Mouse (Mus musculus) MEL (cell line): ENCODE measurements around the gene Numa1. TPM values are rescaled to one million over a fixed set of nuclear protein-coding genes. Genes with fewer than 3 reads are reported as not detected.
A peak's percentile ranks its signal among the peaks of the same experiment; 100 is the strongest.

Experiments used
- DNase-seq: peaks from one replicate; pipeline ENCODE4 v3.0.0; 2011; ENCODE audit warnings: low read depth, low spot score
- H3K27ac ChIP-seq: 2 replicates; pipeline ENCODE4 v1.5.1; 2012; ENCODE audit warnings: low read depth, mild to moderate bottlenecking, control low read depth, low read length, moderate library complexity; ENCODE audit not compliant: control insufficient read depth
- H3K27me3 ChIP-seq, 2 experiments: fragments of 150-350 bp in 1 of 2; sonication (generic) in 1 of 2; 2 replicates each; pipeline ENCODE4 v1.6.1; 2012; ENCODE audit warnings: low read length in 2 of 2, mild to moderate bottlenecking in 2 of 2, improper control_type of control experiment in 1 of 2, moderate library complexity in 1 of 2; ENCODE audit not compliant: insufficient read depth in 2 of 2, control insufficient read depth in 1 of 2
- H3K36me3 ChIP-seq, 2 experiments: 2 replicates each; pipeline ENCODE4 v1.6.1; 2012 to 2014; ENCODE audit warnings: low read length in 2 of 2, improper control_type of control experiment in 1 of 2, inconsistent platforms in 1 of 2, mild to moderate bottlenecking in 1 of 2; ENCODE audit not compliant: insufficient read depth in 2 of 2, control insufficient read depth in 1 of 2
- H3K4me1 ChIP-seq, 2 experiments: fragments of 150-350 bp in 1 of 2; sonication (generic) in 1 of 2; 2 replicates each; pipeline ENCODE4 v1.6.1; 2012; ENCODE audit warnings: low read length in 2 of 2, improper control_type of control experiment in 1 of 2, mild to moderate bottlenecking in 1 of 2; ENCODE audit not compliant: insufficient read depth in 2 of 2, control insufficient read depth in 1 of 2
- H3K4me3 ChIP-seq, 2 experiments: fragments of 150-350 bp in 1 of 2; sonication (generic) in 1 of 2; 2 replicates each; pipeline ENCODE4 v1.5.1; 2012; ENCODE audit warnings: low read depth in 2 of 2, low read length in 2 of 2, mild to moderate bottlenecking in 2 of 2, moderate library complexity in 2 of 2, control low read depth in 1 of 2, improper control_type of control experiment in 1 of 2; ENCODE audit not compliant: control insufficient read depth in 1 of 2, insufficient read depth in 1 of 2
- H3K79me2 ChIP-seq: 2 replicates; pipeline ENCODE4 v1.6.1; 2012; ENCODE audit warnings: mild to moderate bottlenecking, low read length, moderate library complexity; ENCODE audit not compliant: control insufficient read depth, poor library complexity, insufficient read depth
- H3K9ac ChIP-seq: 2 replicates; pipeline ENCODE4 v1.6.1; 2012; ENCODE audit warnings: low read depth, mild to moderate bottlenecking, control low read depth, low read length, moderate library complexity; ENCODE audit not compliant: control insufficient read depth, poor library complexity, severe bottlenecking
- H3K9me3 ChIP-seq: fragments of 150-350 bp; sonication (generic); replicated peaks from 2 replicates; pipeline ENCODE4 v1.6.1; 2012; ENCODE audit warnings: mild to moderate bottlenecking, low read length, improper control_type of control experiment, moderate library complexity; ENCODE audit not compliant: insufficient read depth
- BHLHE40 ChIP-seq: IDR thresholded peaks from 2 replicates; pipeline ENCODE4 v1.6.1; 2012; ENCODE audit warnings: low read depth, mild to moderate bottlenecking, inconsistent platforms, low read length, improper control_type of control experiment, borderline replicate concordance
- CHD1 ChIP-seq: IDR thresholded peaks from 2 replicates; pipeline ENCODE4 v1.6.1; 2012; ENCODE audit warnings: low read depth, mild to moderate bottlenecking, inconsistent platforms, low read length, improper control_type of control experiment
- CHD2 ChIP-seq: IDR thresholded peaks from 2 replicates; pipeline ENCODE4 v1.6.1; 2011; ENCODE audit warnings: low read length, improper control_type of control experiment
- CTCF ChIP-seq, 3 experiments: IDR thresholded peaks in 2 of 3; conservative IDR thresholded peaks in 1 of 3; 2 replicates each; pipeline ENCODE4 v1.5.1; 2011 to 2012; ENCODE audit warnings: low read length in 3 of 3, low read depth in 2 of 3, mild to moderate bottlenecking in 2 of 3, improper control_type of control experiment in 1 of 3, inconsistent platforms in 1 of 3, mixed read lengths in 1 of 3, moderate library complexity in 1 of 3; ENCODE audit not compliant: control insufficient read depth in 1 of 3, insufficient read depth in 1 of 3, poor library complexity in 1 of 3, severe bottlenecking in 1 of 3
- E2F4 ChIP-seq: IDR thresholded peaks from 2 replicates; pipeline ENCODE4 v1.6.1; 2011; ENCODE audit warnings: low read depth, low read length, improper control_type of control experiment, borderline replicate concordance
- EP300 ChIP-seq, 2 experiments: IDR thresholded peaks; 2 replicates each; pipeline ENCODE4 v1.6.1; 2011; ENCODE audit warnings: improper control_type of control experiment in 2 of 2, low read length in 2 of 2, low read depth in 1 of 2, mild to moderate bottlenecking in 1 of 2
- GATA1 ChIP-seq: IDR thresholded peaks from 2 replicates; pipeline ENCODE4 v1.6.1; 2011; ENCODE audit warnings: low read depth, low read length, improper control_type of control experiment
- KAT2A ChIP-seq: conservative IDR thresholded peaks from 2 replicates; pipeline ENCODE4 v1.6.1; 2012; ENCODE audit warnings: low read depth, low read length, improper control_type of control experiment, inconsistent platforms
- MAFK ChIP-seq: IDR thresholded peaks from 2 replicates; pipeline ENCODE4 v1.6.1; 2011; ENCODE audit warnings: low read depth, mild to moderate bottlenecking, low read length, improper control_type of control experiment, borderline replicate concordance
- MAX ChIP-seq: IDR thresholded peaks from 2 replicates; pipeline ENCODE4 v1.6.1; 2011; ENCODE audit warnings: low read length, improper control_type of control experiment
- MXI1 ChIP-seq: IDR thresholded peaks from 2 replicates; pipeline ENCODE4 v1.6.1; 2011; ENCODE audit warnings: mild to moderate bottlenecking, low read depth, low read length, improper control_type of control experiment
- MYB ChIP-seq: IDR thresholded peaks from 2 replicates; pipeline ENCODE4 v1.6.1; 2011; ENCODE audit warnings: mild to moderate bottlenecking, low read depth, low read length, improper control_type of control experiment
- NELFE ChIP-seq: IDR thresholded peaks from 2 replicates; pipeline ENCODE4 v1.6.1; 2011; ENCODE audit warnings: low read depth, low read length, improper control_type of control experiment
- POLR2A ChIP-seq, 2 experiments: IDR thresholded peaks; 2 replicates each; pipeline ENCODE4 v1.6.1; 2011 to 2012; ENCODE audit warnings: low read length in 2 of 2, mild to moderate bottlenecking in 2 of 2, control low read depth in 1 of 2, improper control_type of control experiment in 1 of 2, low read depth in 1 of 2, moderate library complexity in 1 of 2; ENCODE audit not compliant: control insufficient read depth in 1 of 2, insufficient read depth in 1 of 2, poor library complexity in 1 of 2
- POLR2AphosphoS5 ChIP-seq: IDR thresholded peaks from 2 replicates; pipeline ENCODE4 v1.6.1; 2012; ENCODE audit warnings: low read depth, borderline replicate concordance, mild to moderate bottlenecking, inconsistent platforms, low read length, moderate library complexity, mixed read lengths
- RAD21 ChIP-seq: IDR thresholded peaks from 2 replicates; pipeline ENCODE4 v1.6.1; 2011; ENCODE audit warnings: mild to moderate bottlenecking, low read depth, low read length, improper control_type of control experiment
- RCOR1 ChIP-seq: IDR thresholded peaks from 2 replicates; pipeline ENCODE4 v1.6.1; 2012; ENCODE audit warnings: low read depth, mild to moderate bottlenecking, inconsistent platforms, low read length, improper control_type of control experiment
- SIN3A ChIP-seq: IDR thresholded peaks from 2 replicates; pipeline ENCODE4 v1.6.1; 2012; ENCODE audit warnings: low read length, improper control_type of control experiment, inconsistent platforms
- SMC3 ChIP-seq: IDR thresholded peaks from 2 replicates; pipeline ENCODE4 v1.6.1; 2011; ENCODE audit warnings: low read depth, low read length, improper control_type of control experiment
- USF1 ChIP-seq: IDR thresholded peaks from 2 replicates; pipeline ENCODE4 v1.6.1; 2014; ENCODE audit warnings: low read depth, mild to moderate bottlenecking, inconsistent platforms, low read length, improper control_type of control experiment, moderate library complexity
- ZC3H11A ChIP-seq: IDR thresholded peaks from 2 replicates; pipeline ENCODE4 v1.6.1; 2012; ENCODE audit warnings: low read depth, mild to moderate bottlenecking, inconsistent platforms, low read length, improper control_type of control experiment
- ZMIZ1 ChIP-seq: IDR thresholded peaks from 2 replicates; pipeline ENCODE4 v1.6.1; 2012; ENCODE audit warnings: low read depth, mild to moderate bottlenecking, inconsistent platforms, low read length, improper control_type of control experiment, moderate library complexity
- ZNF384 ChIP-seq: IDR thresholded peaks from 2 replicates; pipeline ENCODE4 v1.6.1; 2012; ENCODE audit warnings: low read depth, mild to moderate bottlenecking, inconsistent platforms, low read length, improper control_type of control experiment
- polyA plus RNA-seq, 2 experiments: library from polyadenylated mRNA; stranded (reverse) in 1 of 2; unstranded in 1 of 2; fragments of >175 nt in 1 of 2; fragments of >200 nt in 1 of 2; gene quantifications; 2 replicates each; pipeline versions ENCODE4 v1.2.1 to v1.2.4; 2012; ENCODE audit warnings: low replicate concordance in 2 of 2, low read depth in 1 of 2; ENCODE audit not compliant: insufficient read length in 2 of 2, insufficient read depth in 1 of 2, missing spikeins in 1 of 2
- total RNA-seq: library from RNA; depleted of rRNA; stranded (reverse); fragments of 300-350 nt; gene quantifications from 2 replicates; pipeline ENCODE4 v1.2.3, GENCODE M21; 2012

Numa1 gene
- total and polyA plus RNA-seq, 3 experiments, result 48.7 to 91.2 (median 50.0) TPM

DNA sequence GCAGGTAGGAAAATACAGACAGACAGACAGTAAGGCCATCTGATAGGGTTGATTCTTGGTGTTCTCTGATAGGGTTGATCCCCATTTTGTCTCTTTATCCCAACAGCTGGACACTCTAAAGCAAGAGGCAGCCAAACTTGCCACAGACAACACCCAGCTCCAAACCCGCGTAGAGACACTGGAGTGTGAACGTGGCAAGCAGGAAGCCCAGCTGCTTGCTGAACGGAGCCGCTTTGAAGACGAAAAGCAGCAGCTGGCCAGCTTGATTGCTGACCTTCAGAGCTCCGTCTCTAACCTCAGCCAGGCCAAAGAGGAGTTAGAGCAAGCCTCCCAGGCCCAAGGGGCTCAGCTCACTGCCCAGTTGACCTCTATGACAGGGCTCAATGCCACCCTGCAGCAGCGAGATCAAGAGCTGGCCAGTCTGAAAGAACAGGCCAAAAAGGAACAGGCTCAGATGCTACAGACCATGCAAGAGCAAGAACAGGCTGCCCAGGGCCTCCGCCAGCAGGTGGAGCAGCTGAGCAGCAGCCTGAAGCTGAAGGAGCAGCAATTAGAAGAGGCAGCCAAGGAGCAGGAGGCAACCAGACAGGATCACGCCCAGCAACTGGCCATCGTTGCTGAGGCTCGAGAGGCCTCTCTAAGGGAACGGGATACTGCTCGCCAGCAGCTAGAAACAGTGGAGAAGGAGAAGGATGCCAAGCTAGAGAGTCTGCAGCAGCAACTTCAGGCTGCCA, 64.5 kb downstream of the Numa1 start:
- Histone ChIP-seq H3K79me2 (no peaks in the 10 kb centered on the region), H3K9me3 (no peaks in the 10 kb centered on the region), H3K27ac (no peak overlapping the region), H3K4me1 (no peaks in the 10 kb centered on the region), H3K4me3 (no peak overlapping the region), H3K9ac (no peak overlapping the region), H3K27me3 (no peaks in the 10 kb centered on the region), H3K36me3 (peaks cover 0 to 14% of the 10 kb centered on the region in 2 experiments; a peak in 2 of 4 replicates)
- peak; percentile 76 for DNase-seq
- TF ChIP-seq RAD21 (peak; percentile 49), E2F4 (no peak), ZC3H11A (0 out of 2 replicates have a peak, but pooled peaks have one; percentile 33), SMC3 (peak; percentile 84), CTCF (IDR thresholded peaks at IDR 0.05 in 2 of 3, conservative IDR thresholded peaks at IDR 0.05 in 1 of 3; ENCODE audit: control insufficient read depth in 1 of 3, insufficient read depth in 1 of 3, low read depth in 2 of 3, low read length in 3 of 3, poor library complexity in 1 of 3, severe bottlenecking in 1 of 3) (peak; percentile 85 to 96 (median 91))

DNA sequence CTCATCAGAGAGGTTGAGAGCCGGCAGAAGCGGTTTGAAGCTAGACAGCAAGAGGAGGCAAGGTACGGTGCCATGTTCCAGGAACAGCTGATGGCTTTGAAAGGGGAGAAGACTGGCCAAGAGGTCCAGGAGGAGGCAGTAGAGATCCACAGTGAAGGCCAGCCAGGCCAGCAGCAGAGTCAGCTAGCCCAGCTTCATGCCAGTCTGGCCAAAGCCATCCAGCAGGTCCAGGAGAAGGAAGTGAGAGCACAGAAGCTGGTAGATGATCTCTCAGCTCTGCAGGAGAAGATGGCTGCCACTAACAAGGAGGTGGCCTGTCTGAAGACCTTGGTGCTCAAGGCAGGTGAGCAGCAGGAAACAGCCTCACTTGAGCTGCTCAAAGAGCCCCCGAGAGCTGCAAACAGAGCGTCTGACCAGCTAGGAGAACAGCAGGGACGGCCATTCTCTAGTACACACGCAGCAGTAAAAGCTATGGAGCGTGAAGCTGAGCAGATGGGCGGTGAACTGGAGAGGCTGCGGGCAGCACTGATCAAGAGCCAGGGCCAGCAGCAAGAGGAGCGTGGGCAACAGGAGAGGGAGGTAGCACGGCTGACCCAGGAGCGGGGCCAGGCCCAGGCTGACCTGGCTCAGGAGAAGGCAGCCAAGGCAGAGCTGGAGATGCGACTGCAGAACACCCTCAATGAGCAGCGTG, 65.7 kb downstream of the Numa1 start:
- Histone ChIP-seq H3K9me3 (no peaks in the 10 kb centered on the region), H3K79me2 (no peaks in the 10 kb centered on the region), H3K27me3 (no peaks in the 10 kb centered on the region), H3K36me3 (peaks cover 0 to 13% of the 10 kb centered on the region in 2 experiments; a peak in 2 of 4 replicates), H3K4me3 (no peak overlapping the region), H3K4me1 (no peaks in the 10 kb centered on the region), H3K9ac (no peak overlapping the region), H3K27ac (no peak overlapping the region)
- DNase-seq, result no peak
- no peak for TF ChIP-seq KAT2A
- TF ChIP-seq CHD2, result no peak
- no peak for TF ChIP-seq SIN3A
- no peak for TF ChIP-seq MAX
- no peak for TF ChIP-seq MAFK
- TF ChIP-seq BHLHE40, result no peak
- no peak for TF ChIP-seq NELFE
- no peak for TF ChIP-seq EP300 (IDR thresholded peaks at IDR 0.05; ENCODE audit: low read depth in 1 of 2, low read length in 2 of 2)
- TF ChIP-seq MYB, result no peak
- no peak for TF ChIP-seq USF1
- TF ChIP-seq RCOR1, result no peak
- TF ChIP-seq POLR2AphosphoS5, result no peak
- no peak for TF ChIP-seq GATA1
- no peak for TF ChIP-seq MXI1
- no peak for TF ChIP-seq ZMIZ1
- no peak for TF ChIP-seq ZNF384
- no peak for TF ChIP-seq POLR2A (IDR thresholded peaks at IDR 0.05; ENCODE audit: control insufficient read depth in 1 of 2, insufficient read depth in 1 of 2, low read depth in 1 of 2, low read length in 2 of 2, poor library complexity in 1 of 2)
- TF ChIP-seq CHD1, result no peak
